Mouse (Mus musculus): Measurements from ENCODE around the gene Trim31. TPM values are rescaled to one million over a fixed set of nuclear protein-coding genes. Genes with fewer than 3 reads are reported as not detected.

Gene Trim31
- polyA plus RNA-seq, 1 experiment from 2014 or later, result not detected

GRCm38 (mm10) chr17:36866719-36867527 lies 31.0 kb upstream of the Trim31 start, which contains the start of gene Trim15:
Gene Trim15 (minus strand): TSS chr17:36867210.
- peaks cover 2% of the 10 kb centered on the region; the same call in 1 of the 2 replicates for H3K27me3 ChIP-seq (replicated peaks; ENCODE audit: control insufficient read depth, insufficient read depth, low read length)
- peaks cover 3% of the 10 kb centered on the region; the same call in 1 of the 2 replicates for H3K4me1 ChIP-seq (ENCODE audit: control insufficient read depth, insufficient read depth, low read depth, low read length)
- ATAC-seq, result peak; percentile 45; the same call in 1 of the 2 replicates
- peak within 1 kb of the TSS; percentile 51 for H3K4me2 ChIP-seq (ENCODE audit: low read length)
- peak within 1 kb of the TSS; percentile 29 for H3K4me3 ChIP-seq (ENCODE audit: low read length)
- no peak within 1 kb of the TSS for H3K27ac ChIP-seq (ENCODE audit: low read depth, low read length)
- 15% methylated on average over 29 of the region's 29 CpGs for WGBS
- peak within 1 kb of the TSS; percentile 36 for H3K9ac ChIP-seq (ENCODE audit: low read depth, low read length)
- no peaks in the 10 kb centered on the region for H3K9me3 ChIP-seq (ENCODE audit: control insufficient read depth, low read length)
- no peaks in the 10 kb centered on the region for H3K36me3 ChIP-seq (ENCODE audit: control insufficient read depth, insufficient read depth, low read length)

GRCm38 (mm10) chr17:36868836-36869235 lies 29.1 kb upstream of the Trim31 start:
- H3K4me2 ChIP-seq (ENCODE audit: low read length), result no peak overlapping the region
- H3K27me3 ChIP-seq (replicated peaks; ENCODE audit: control insufficient read depth, insufficient read depth, low read length), result peaks cover 2% of the 10 kb centered on the region; the same call in 1 of the 2 replicates
- 88% methylated on average over 2 of the region's 2 CpGs for WGBS
- H3K4me1 ChIP-seq (ENCODE audit: control insufficient read depth, insufficient read depth, low read depth, low read length), result peaks cover 3% of the 10 kb centered on the region; the same call in 1 of the 2 replicates
- H3K9ac ChIP-seq (ENCODE audit: low read depth, low read length), result no peak overlapping the region
- no peak overlapping the region for H3K27ac ChIP-seq (ENCODE audit: low read depth, low read length)
- H3K9me3 ChIP-seq (ENCODE audit: control insufficient read depth, low read length), result no peaks in the 10 kb centered on the region
- ATAC-seq, result no peak
- no peaks in the 10 kb centered on the region for H3K36me3 ChIP-seq (ENCODE audit: control insufficient read depth, insufficient read depth, low read length)
- no peak overlapping the region for H3K4me3 ChIP-seq (ENCODE audit: low read length)

- Histone ChIP-seq H3K4me1 (ENCODE audit: control insufficient read depth, insufficient read depth, low read depth, low read length) (peaks cover 3% of the 10 kb centered on the region; the same call in 1 of the 2 replicates), H3K27ac (ENCODE audit: low read depth, low read length) (no peak within 1 kb of the TSS), H3K9me3 (ENCODE audit: control insufficient read depth, low read length) (no peaks in the 10 kb centered on the region), H3K9ac (ENCODE audit: low read depth, low read length) (no peak within 1 kb of the TSS), H3K27me3 (replicated peaks; ENCODE audit: control insufficient read depth, insufficient read depth, low read length) (peaks cover 2% of the 10 kb centered on the region; the same call in 1 of the 2 replicates), H3K36me3 (ENCODE audit: control insufficient read depth, insufficient read depth, low read length) (no peaks in the 10 kb centered on the region), H3K4me2 (ENCODE audit: low read length) (no peak within 1 kb of the TSS), H3K4me3 (ENCODE audit: low read length) (no peak within 1 kb of the TSS)
- ATAC-seq, result no peak
- 83% methylated on average over 4 of the region's 4 CpGs for WGBS
Observed at GRCm38 (mm10) chr17:36869284-36869954, 28.5 kb upstream of the Trim31 start, which contains the start of gene Trim10. Gene Trim10 (plus strand): TSS chr17:36869574.

GRCm38 (mm10) chr17:36869955-36870810 lies 27.7 kb upstream of the Trim31 start:
- ATAC-seq, result no peak
- Histone ChIP-seq H3K9me3 (ENCODE audit: control insufficient read depth, low read length) (no peaks in the 10 kb centered on the region), H3K9ac (ENCODE audit: low read depth, low read length) (no peak overlapping the region), H3K36me3 (ENCODE audit: control insufficient read depth, insufficient read depth, low read length) (no peaks in the 10 kb centered on the region), H3K4me2 (ENCODE audit: low read length) (no peak overlapping the region), H3K4me1 (ENCODE audit: control insufficient read depth, insufficient read depth, low read depth, low read length) (peaks cover 3% of the 10 kb centered on the region; the same call in 1 of the 2 replicates), H3K27ac (ENCODE audit: low read depth, low read length) (no peak overlapping the region), H3K4me3 (ENCODE audit: low read length) (no peak overlapping the region), H3K27me3 (replicated peaks; ENCODE audit: control insufficient read depth, insufficient read depth, low read length) (0 out of 2 replicates have a peak, but pooled peaks cover 2% of the 10 kb centered on the region)
- WGBS, result 73% methylated on average over 25 of the region's 25 CpGs

GRCm38 (mm10) chr17:36874636-36875035 lies 23.3 kb upstream of the Trim31 start:
- Histone ChIP-seq H3K36me3 (ENCODE audit: control insufficient read depth, insufficient read depth, low read length) (no peaks in the 10 kb centered on the region), H3K9ac (ENCODE audit: low read depth, low read length) (no peak overlapping the region), H3K4me1 (ENCODE audit: control insufficient read depth, insufficient read depth, low read depth, low read length) (no peaks in the 10 kb centered on the region), H3K4me2 (ENCODE audit: low read length) (no peak overlapping the region), H3K27me3 (replicated peaks; ENCODE audit: control insufficient read depth, insufficient read depth, low read length) (no peaks in the 10 kb centered on the region), H3K27ac (ENCODE audit: low read depth, low read length) (no peak overlapping the region), H3K4me3 (ENCODE audit: low read length) (no peak overlapping the region), H3K9me3 (ENCODE audit: control insufficient read depth, low read length) (no peaks in the 10 kb centered on the region)
- 75% methylated on average over 4 of the region's 4 CpGs for WGBS
- no peak for ATAC-seq

GRCm38 (mm10) chr17:36883350-36883749 lies 14.6 kb upstream of the Trim31 start:
- Histone ChIP-seq H3K4me2 (ENCODE audit: low read length) (no peak overlapping the region), H3K4me3 (ENCODE audit: low read length) (no peak overlapping the region), H3K27ac (ENCODE audit: low read depth, low read length) (no peak overlapping the region), H3K27me3 (replicated peaks; ENCODE audit: control insufficient read depth, insufficient read depth, low read length) (no peaks in the 10 kb centered on the region), H3K4me1 (ENCODE audit: control insufficient read depth, insufficient read depth, low read depth, low read length) (no peaks in the 10 kb centered on the region), H3K9me3 (ENCODE audit: control insufficient read depth, low read length) (no peaks in the 10 kb centered on the region), H3K9ac (ENCODE audit: low read depth, low read length) (no peak overlapping the region), H3K36me3 (ENCODE audit: control insufficient read depth, insufficient read depth, low read length) (no peaks in the 10 kb centered on the region)
- no peak for ATAC-seq
- 76% methylated on average over 2 of the region's 2 CpGs for WGBS

GRCm38 (mm10) chr17:36885132-36885790 lies 12.7 kb upstream of the Trim31 start:
- Histone ChIP-seq H3K27me3 (replicated peaks; ENCODE audit: control insufficient read depth, insufficient read depth, low read length) (no peaks in the 10 kb centered on the region), H3K36me3 (ENCODE audit: control insufficient read depth, insufficient read depth, low read length) (no peaks in the 10 kb centered on the region), H3K27ac (ENCODE audit: low read depth, low read length) (no peak overlapping the region), H3K9ac (ENCODE audit: low read depth, low read length) (no peak overlapping the region), H3K4me2 (ENCODE audit: low read length) (no peak overlapping the region), H3K4me1 (ENCODE audit: control insufficient read depth, insufficient read depth, low read depth, low read length) (no peaks in the 10 kb centered on the region), H3K4me3 (ENCODE audit: low read length) (no peak overlapping the region), H3K9me3 (ENCODE audit: control insufficient read depth, low read length) (no peaks in the 10 kb centered on the region)
- WGBS, result 94% methylated on average over 12 of the region's 12 CpGs
- no peak for ATAC-seq

GRCm38 (mm10) chr17:36890073-36890903 lies 7.6 kb upstream of the Trim31 start, which contains the start of gene Trim40:
Gene Trim40 (minus strand): TSS chr17:36890123.
- H3K4me1 ChIP-seq (ENCODE audit: control insufficient read depth, insufficient read depth, low read depth, low read length), result no peaks in the 10 kb centered on the region
- no peaks in the 10 kb centered on the region for H3K36me3 ChIP-seq (ENCODE audit: control insufficient read depth, insufficient read depth, low read length)
- no peak for ATAC-seq
- no peak within 1 kb of the TSS for H3K27ac ChIP-seq (ENCODE audit: low read depth, low read length)
- H3K4me2 ChIP-seq (ENCODE audit: low read length), result no peak within 1 kb of the TSS
- no peak within 1 kb of the TSS for H3K4me3 ChIP-seq (ENCODE audit: low read length)
- H3K9me3 ChIP-seq (ENCODE audit: control insufficient read depth, low read length), result no peaks in the 10 kb centered on the region
- 92% methylated on average over 5 of the region's 5 CpGs for WGBS
- H3K27me3 ChIP-seq (replicated peaks; ENCODE audit: control insufficient read depth, insufficient read depth, low read length), result no peaks in the 10 kb centered on the region
- no peak within 1 kb of the TSS for H3K9ac ChIP-seq (ENCODE audit: low read depth, low read length)

Measured in hindbrain, embryonic 16.5 days (tissue).